Mouse (Mus musculus): ENCODE results near the gene Nnmt.

The Nnmt gene

GRCm38 (mm10) chr9:48558637-48559036, 46.3 kb downstream of the Nnmt start:
- no peak for DNase-seq (ENCODE audit: low spot score)

GRCm38 (mm10) chr9:48549056-48549455, 55.9 kb downstream of the Nnmt start:
- no peak for DNase-seq (ENCODE audit: low spot score)

GRCm38 (mm10) chr9:48547233-48547632, 57.7 kb downstream of the Nnmt start:
- DNase-seq (ENCODE audit: low spot score), result no peak

Measured in ovary, postnatal 14 days (tissue).